10 mouse cellular contexts compared by ENCODE assay signal in the genomic region with DNA sequence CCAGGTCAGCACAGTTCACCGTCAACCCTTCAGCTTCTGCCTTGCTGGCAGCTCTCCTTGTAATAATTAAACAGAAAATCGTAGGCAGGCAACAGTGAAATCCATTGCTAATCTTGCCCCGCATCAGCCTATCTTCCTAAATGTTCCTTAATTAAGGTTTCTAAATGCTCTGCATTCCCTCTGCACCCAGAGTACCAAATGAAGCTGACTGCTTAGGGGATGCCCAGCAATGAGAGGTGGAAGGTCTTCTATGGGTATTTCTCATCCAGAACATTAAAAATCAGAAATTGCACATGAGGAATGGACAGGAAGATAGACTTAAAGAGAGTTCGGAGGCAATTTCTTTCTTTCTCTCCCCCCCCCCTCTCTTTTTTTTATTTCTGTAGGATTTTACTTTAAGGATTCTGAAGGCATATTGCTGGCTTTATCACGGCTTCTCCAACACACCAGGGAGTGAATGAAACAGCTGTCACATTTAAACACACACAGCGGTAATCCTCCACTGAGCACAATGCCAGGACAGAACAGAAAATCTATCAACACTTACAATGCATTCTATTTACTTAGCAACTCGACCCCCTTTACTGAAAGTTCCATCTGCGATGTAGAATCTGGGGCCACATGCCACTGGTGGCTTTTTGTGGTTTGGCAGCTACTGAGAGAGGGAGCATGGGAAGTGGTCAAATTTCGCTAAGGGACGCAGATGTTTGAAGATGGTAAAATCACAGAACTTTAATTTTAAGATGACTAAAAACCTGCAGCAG.
A peak's percentile ranks its signal among the peaks of the same experiment; 100 is the strongest.
DNase-seq lines count a peak whose midpoint lies in the region; ATAC-seq lines count a peak whose summit lies in the region.
"Had no signal": no experiment of that assay in that cellular context is flagged by ENCODE, and none has a peak within 500 bp of the region (broad histone marks: within the 10 kb centered on the region; RNA-seq: fewer than 3 reads in every experiment).

No protein-coding gene starts in this region.

- ATAC-seq in heart, embryonic 12.5 days (ENCODE audit: insufficient number of reproducible peaks, low FRiP score), result no peak
- ATAC-seq in hindbrain, embryonic 11.5 days (ENCODE audit: low FRiP score), result peak; percentile 82
- peak; percentile 86 for ATAC-seq in midbrain, embryonic 12.5 days (ENCODE audit: low FRiP score, low read depth)
- ATAC-seq in intestine, embryonic 15.5 days, result no peak

- no peak overlapping the region for H3K27ac ChIP-seq in heart, embryonic 12.5 days (ENCODE audit: poor library complexity, severe bottlenecking)
- H3K27ac ChIP-seq in hindbrain, embryonic 11.5 days (ENCODE audit: low read depth, low read length), result no peak overlapping the region
- H3K27ac ChIP-seq in midbrain, embryonic 12.5 days (replicated peaks), result peak overlapping the region; percentile 39; the same call in 1 of the 2 replicates
- H3K27ac ChIP-seq in intestine, embryonic 15.5 days, result no peak overlapping the region
- H3K27ac ChIP-seq: macrophage had no signal

- H3K4me1 ChIP-seq in heart, embryonic 12.5 days (replicated peaks), result no peaks in the 10 kb centered on the region
- no peaks in the 10 kb centered on the region for H3K4me1 ChIP-seq in hindbrain, embryonic 11.5 days (replicated peaks; ENCODE audit: control insufficient read depth, insufficient read depth, low read length)
- H3K4me1 ChIP-seq in midbrain, embryonic 12.5 days, result peaks cover 23% of the 10 kb centered on the region
- H3K4me1 ChIP-seq in intestine, embryonic 15.5 days (replicated peaks), result no peaks in the 10 kb centered on the region

- no peak overlapping the region for H3K9ac ChIP-seq in heart, embryonic 12.5 days
- no peak overlapping the region for H3K9ac ChIP-seq in hindbrain, embryonic 11.5 days (ENCODE audit: low read depth, low read length)
- H3K9ac ChIP-seq in midbrain, embryonic 12.5 days (replicated peaks), result no peak overlapping the region
- no peak overlapping the region for H3K9ac ChIP-seq in intestine, embryonic 15.5 days

- no peaks in the 10 kb centered on the region for H3K36me3 ChIP-seq in heart, embryonic 12.5 days
- H3K36me3 ChIP-seq in hindbrain, embryonic 11.5 days (ENCODE audit: control insufficient read depth, insufficient read depth, low read length), result no peaks in the 10 kb centered on the region
- no peaks in the 10 kb centered on the region for H3K36me3 ChIP-seq in midbrain, embryonic 12.5 days
- no peaks in the 10 kb centered on the region for H3K36me3 ChIP-seq in intestine, embryonic 15.5 days

- H3K27me3 ChIP-seq in heart, embryonic 12.5 days (replicated peaks), result no peaks in the 10 kb centered on the region
- no peaks in the 10 kb centered on the region for H3K27me3 ChIP-seq in hindbrain, embryonic 11.5 days (ENCODE audit: control insufficient read depth, insufficient read depth, low read length)
- H3K27me3 ChIP-seq in midbrain, embryonic 12.5 days, result peaks cover 33% of the 10 kb centered on the region
- H3K27me3 ChIP-seq in intestine, embryonic 15.5 days (replicated peaks), result no peaks in the 10 kb centered on the region

- H3K9me3 ChIP-seq in heart, embryonic 12.5 days (replicated peaks), result no peaks in the 10 kb centered on the region
- no peaks in the 10 kb centered on the region for H3K9me3 ChIP-seq in hindbrain, embryonic 11.5 days (ENCODE audit: control insufficient read depth, low read length)
- no peaks in the 10 kb centered on the region for H3K9me3 ChIP-seq in midbrain, embryonic 12.5 days
- no peaks in the 10 kb centered on the region for H3K9me3 ChIP-seq in intestine, embryonic 15.5 days

- no peak overlapping the region for H3K4me2 ChIP-seq in heart, embryonic 12.5 days
- no peak overlapping the region for H3K4me2 ChIP-seq in hindbrain, embryonic 11.5 days (replicated peaks; ENCODE audit: low read depth, low read length)
- H3K4me2 ChIP-seq in midbrain, embryonic 12.5 days (replicated peaks), result peak overlapping the region; percentile 21; the same call in 1 of the 2 replicates
- H3K4me2 ChIP-seq in intestine, embryonic 15.5 days (replicated peaks), result no peak overlapping the region

- intact Hi-C loops in heart, postnatal 10 days (cut with DNase I), result no loop called here

- DNase-seq in heart, postnatal 10 days, result peak; percentile 20 to 22
- peak; percentile 57 for DNase-seq in embryo, embryonic 10 days (ENCODE audit: low spot score)
- peak; percentile 18 for DNase-seq in hindbrain, embryonic 11.5 days (ENCODE audit: low spot score)
- DNase-seq in yolk sac, embryonic 10.5 days (ENCODE audit: low spot score), result no peak
- no peak for DNase-seq in left cerebral cortex, adult 18-20 months (ENCODE audit: low spot score in 2 of 2)
- DNase-seq: spleen, adult 18-20 months had no signal

- no peak overlapping the region for H3K4me3 ChIP-seq in heart, embryonic 12.5 days
- H3K4me3 ChIP-seq in hindbrain, embryonic 11.5 days (ENCODE audit: low read depth, low read length), result no peak overlapping the region
- H3K4me3 ChIP-seq in midbrain, embryonic 12.5 days, result no peak overlapping the region
- no peak overlapping the region for H3K4me3 ChIP-seq in intestine, embryonic 15.5 days (replicated peaks)

- 63% methylated on average over 10 of the region's 10 CpGs for whole genome bisulfite sequencing in heart, embryonic 12.5 days
- WGBS in hindbrain, embryonic 11.5 days, result 42% methylated on average over 10 of the region's 10 CpGs
- 20% methylated on average over 10 of the region's 10 CpGs for WGBS in midbrain, embryonic 12.5 days
- WGBS in intestine, embryonic 15.5 days, result 51% methylated on average over 10 of the region's 10 CpGs

Comparison
In these comparisons a context has a peak if more than half of its experiments do, and no peak if none do; other contexts are left out.
1. DNase-seq: peak in heart, postnatal 10 days (2 of 2), embryo, embryonic 10 days (single experiment) and hindbrain, embryonic 11.5 days (single experiment); none in yolk sac, embryonic 10.5 days (single experiment) and left cerebral cortex, adult 18-20 months (0 of 2).
2. ATAC-seq: peak in hindbrain, embryonic 11.5 days (single experiment) and midbrain, embryonic 12.5 days (single experiment); none in heart, embryonic 12.5 days (single experiment) and intestine, embryonic 15.5 days (single experiment).